Mouse (Mus musculus): ENCODE measurements around the gene Nhlh2. TPM values are rescaled to one million over a fixed set of nuclear protein-coding genes. Genes with fewer than 3 reads are reported as not detected.

Nhlh2 gene
- polyA plus RNA-seq, 2 experiments from 2014 or later: not detected

- no peak for ATAC-seq
These were observed 18.0 kb downstream of the Nhlh2 start for GRCm38 (mm10) chr3:102027880-102028279.

- no peak for ATAC-seq
These were observed 27.9 kb downstream of the Nhlh2 start for GRCm38 (mm10) chr3:102037806-102038205.

GRCm38 (mm10) chr3:102038608-102039007 lies 28.7 kb downstream of the Nhlh2 start:
- ATAC-seq: no peak

GRCm38 (mm10) chr3:102041632-102042031 lies 31.8 kb downstream of the Nhlh2 start:
- no peak for ATAC-seq

GRCm38 (mm10) chr3:102045071-102045470 lies 35.2 kb downstream of the Nhlh2 start:
- ATAC-seq: no peak

GRCm38 (mm10) chr3:102047532-102047931 lies 37.7 kb downstream of the Nhlh2 start:
- no peak for ATAC-seq

GRCm38 (mm10) chr3:102049207-102050104 lies 39.6 kb downstream of the Nhlh2 start:
- no peak for ATAC-seq

- ATAC-seq: no peak
These were observed 42.2 kb downstream of the Nhlh2 start for GRCm38 (mm10) chr3:102052036-102052435.

GRCm38 (mm10) chr3:102053293-102053692 lies 43.4 kb downstream of the Nhlh2 start:
- ATAC-seq: no peak

GRCm38 (mm10) chr3:102055878-102056277 lies 46.0 kb downstream of the Nhlh2 start:
- ATAC-seq: no peak

- no peak for ATAC-seq
These were observed 50.2 kb downstream of the Nhlh2 start for GRCm38 (mm10) chr3:102060065-102060464.

- ATAC-seq: no peak
These were observed 52.2 kb downstream of the Nhlh2 start for GRCm38 (mm10) chr3:102061923-102062670.

- ATAC-seq: no peak
These were observed 52.8 kb downstream of the Nhlh2 start for GRCm38 (mm10) chr3:102062671-102063010.

GRCm38 (mm10) chr3:102063273-102064120 lies 53.6 kb downstream of the Nhlh2 start:
- no peak for ATAC-seq

- ATAC-seq: no peak
These were observed 54.7 kb downstream of the Nhlh2 start for GRCm38 (mm10) chr3:102064566-102064965.

Other genes starting within 250 kb of the Nhlh2 start
- gene Mab21l3, start 161.1 kb upstream of the Nhlh2 start, polyA plus RNA-seq (2017; shearing (Covaris generic)): not detected
- gene Slc22a15, start 85.6 kb upstream of the Nhlh2 start, polyA plus RNA-seq (2017; shearing (Covaris generic)): 1 to 10 TPM; 5.2 to 8.1 TPM
- not detected for gene Casq2, start 76.3 kb downstream of the Nhlh2 start, polyA plus RNA-seq (2017; shearing (Covaris generic))
- under 1 TPM; 0.08 to 0.47 TPM for gene Vangl1, start 194.6 kb downstream of the Nhlh2 start, polyA plus RNA-seq (2017; shearing (Covaris generic))

Data from CD4-positive, CD25-positive, alpha-beta regulatory T cell, adult 4 months (primary cell).